Mouse (Mus musculus): ENCODE results near the gene Ggnbp2.

DNA sequence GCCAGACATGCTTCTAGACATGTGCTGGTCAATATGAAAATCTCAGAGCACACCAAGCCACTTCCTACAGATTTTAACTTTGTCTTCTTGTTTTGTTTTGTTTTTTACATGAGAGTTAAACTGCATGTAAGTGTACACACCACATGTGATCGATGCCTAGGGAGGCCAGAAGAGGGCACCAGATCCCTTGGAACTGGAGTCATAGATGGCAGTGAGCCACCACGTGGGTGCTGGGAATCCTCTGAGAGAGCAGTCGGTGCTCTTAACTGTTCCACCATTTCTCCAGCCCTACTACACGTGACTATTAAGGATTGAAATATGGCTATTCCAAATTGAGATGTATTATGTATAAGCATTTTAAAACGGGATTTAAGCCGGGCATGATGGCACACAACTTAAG is 53.3 kb downstream of the Ggnbp2 start:
- peak; percentile 63 for TF ChIP-seq CTCF (IDR thresholded peaks at IDR 0.05; ENCODE audit: low read depth)
- TF ChIP-seq EP300 (IDR thresholded peaks at IDR 0.05; ENCODE audit: low read depth) = no peak
